Mouse (Mus musculus) T-helper 17 cell (primary cell): Measurements from ENCODE around the gene Slc4a4.

Experiments used
- in situ Hi-C, 2 experiments: fragments of 300-600 bp; cut with MboI, MseI; formaldehyde crosslinking; loops; 1 replicate in 1 of 2; 2 replicates in 1 of 2; pipeline ENCODE4 v1.15.1; 2025; ENCODE audit warnings: high pct_unique_total_duplicates in 2 of 2

The Slc4a4 gene

GRCm38 (mm10) chr5:88886668-88887555, at the start of gene Slc4a4:
Slc4a4 (plus strand) TSS chr5:88886818.
- in situ Hi-C loops = loop anchor here in 1 of 2 experiments (10.0 kb wide), 1 partner anchor 1198 kb away; no protein-coding TSS in a partner anchor

- in situ Hi-C loops = loop anchor here in 1 of 2 experiments (25.0 kb wide), 1 partner anchor 847 kb away; no protein-coding TSS in a partner anchor
These were observed 46.4 kb upstream of the Slc4a4 start for GRCm38 (mm10) chr5:88840080-88840798.

GRCm38 (mm10) chr5:88857311-88857710, 29.3 kb upstream of the Slc4a4 start:
- in situ Hi-C loops = no loop called here

GRCm38 (mm10) chr5:88857801-88858200, 28.8 kb upstream of the Slc4a4 start:
- in situ Hi-C loops = no loop called here

GRCm38 (mm10) chr5:88858226-88858625, 28.4 kb upstream of the Slc4a4 start:
- in situ Hi-C loops = no loop called here

GRCm38 (mm10) chr5:88862163-88862562, 24.5 kb upstream of the Slc4a4 start:
- in situ Hi-C loops = no loop called here

- in situ Hi-C loops = no loop called here
These were observed 23.8 kb upstream of the Slc4a4 start for GRCm38 (mm10) chr5:88862794-88863193.

GRCm38 (mm10) chr5:88884101-88884500, 2.5 kb upstream of the Slc4a4 start:
- in situ Hi-C loops = loop anchor here in 1 of 2 experiments (10.0 kb wide), 1 partner anchor 1201 kb away; no protein-coding TSS in a partner anchor

- in situ Hi-C loops = loop anchor here in 1 of 2 experiments (10.0 kb wide), 1 partner anchor 1199 kb away; no protein-coding TSS in a partner anchor
These were observed 1.1 kb upstream of the Slc4a4 start for GRCm38 (mm10) chr5:88885503-88885902.

GRCm38 (mm10) chr5:88885944-88886343, 674 bp upstream of the Slc4a4 start:
- in situ Hi-C loops = loop anchor here in 1 of 2 experiments (10.0 kb wide), 1 partner anchor 1199 kb away; no protein-coding TSS in a partner anchor

GRCm38 (mm10) chr5:88886349-88886667, 310 bp upstream of the Slc4a4 start:
- in situ Hi-C loops = loop anchor here in 1 of 2 experiments (10.0 kb wide), 1 partner anchor 1198 kb away; no protein-coding TSS in a partner anchor

- in situ Hi-C loops = loop anchor here in 1 of 2 experiments (10.0 kb wide), 1 partner anchor 1197 kb away; no protein-coding TSS in a partner anchor
These were observed 1.2 kb downstream of the Slc4a4 start for GRCm38 (mm10) chr5:88887556-88888412.

- in situ Hi-C loops = loop anchor here in 1 of 2 experiments (10.0 kb wide), 1 partner anchor 1196 kb away; no protein-coding TSS in a partner anchor
These were observed 1.7 kb downstream of the Slc4a4 start for GRCm38 (mm10) chr5:88888413-88888700.

GRCm38 (mm10) chr5:88889326-88889725, 2.7 kb downstream of the Slc4a4 start:
- in situ Hi-C loops = loop anchor here in 1 of 2 experiments (10.0 kb wide), 1 partner anchor 1195 kb away; no protein-coding TSS in a partner anchor

- in situ Hi-C loops = no loop called here
These were observed 3.5 kb downstream of the Slc4a4 start for GRCm38 (mm10) chr5:88890146-88890545.

- in situ Hi-C loops = no loop called here
These were observed 10.0 kb downstream of the Slc4a4 start for GRCm38 (mm10) chr5:88896574-88896973.

- in situ Hi-C loops = loop anchor here in 1 of 2 experiments (25.0 kb wide), 1 partner anchor 784 kb away; no protein-coding TSS in a partner anchor
These were observed 16.5 kb downstream of the Slc4a4 start for GRCm38 (mm10) chr5:88903111-88903510.

GRCm38 (mm10) chr5:88903526-88903925, 16.9 kb downstream of the Slc4a4 start:
- in situ Hi-C loops = loop anchor here in 1 of 2 experiments (25.0 kb wide), 1 partner anchor 784 kb away; no protein-coding TSS in a partner anchor

- in situ Hi-C loops = loop anchor here in 1 of 2 experiments (25.0 kb wide), 1 partner anchor 782 kb away; no protein-coding TSS in a partner anchor
These were observed 18.2 kb downstream of the Slc4a4 start for GRCm38 (mm10) chr5:88904841-88905240.

- in situ Hi-C loops = loop anchor here in 1 of 2 experiments (25.0 kb wide), 1 partner anchor 780 kb away; no protein-coding TSS in a partner anchor
These were observed 21.0 kb downstream of the Slc4a4 start for GRCm38 (mm10) chr5:88907615-88908014.

GRCm38 (mm10) chr5:88912629-88913028, 26.0 kb downstream of the Slc4a4 start:
- in situ Hi-C loops = loop anchor here in 1 of 2 experiments (25.0 kb wide), 1 partner anchor 775 kb away; no protein-coding TSS in a partner anchor
